Mouse (Mus musculus): ENCODE results near the gene Mycbp.

DNA sequence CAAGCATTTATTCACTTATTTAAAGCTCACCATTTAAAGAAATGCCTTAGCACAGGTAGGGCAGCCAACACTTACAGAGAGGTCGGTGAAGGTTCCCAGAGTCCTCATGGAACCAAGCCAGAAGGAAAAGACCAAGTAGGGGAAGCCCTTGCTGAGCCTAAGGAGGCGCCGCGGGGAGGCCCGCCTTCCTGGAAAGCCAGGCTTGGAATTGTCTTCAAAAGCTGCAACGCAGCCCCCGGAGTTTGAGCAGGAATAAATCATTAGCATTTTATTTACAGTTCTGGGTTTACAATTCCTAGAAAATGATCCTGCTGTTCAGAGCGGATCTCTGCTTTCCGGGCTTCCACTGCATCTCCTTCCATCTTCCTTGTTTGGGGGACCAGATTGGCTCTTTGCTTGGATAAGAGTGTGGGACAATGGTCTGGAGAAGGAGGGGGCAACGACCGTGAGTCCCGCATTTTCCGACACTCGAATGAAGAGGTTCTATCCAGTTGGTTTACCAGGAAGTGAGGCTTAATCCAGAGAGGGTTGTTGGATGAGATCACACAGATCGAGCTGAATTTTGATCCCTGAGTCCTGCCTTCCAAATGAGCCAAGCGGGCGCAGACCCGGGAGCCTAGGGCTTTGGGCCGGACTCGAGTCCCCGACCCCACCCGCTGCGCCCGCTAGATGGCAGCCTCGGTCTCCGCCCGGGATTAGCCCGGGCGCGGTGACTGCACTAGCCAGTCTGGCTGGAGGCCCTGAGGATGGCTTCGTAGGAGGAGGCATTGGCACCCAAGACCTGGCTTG lies 52.3 kb downstream of the Mycbp start:
- TF ChIP-seq EP300 (IDR thresholded peaks at IDR 0.05; ENCODE audit: low read depth) (no peak), CTCF (IDR thresholded peaks at IDR 0.05; ENCODE audit: low read depth) (peak; percentile 84)

Measured in liver, embryonic 14.5 days (tissue).